Mouse (Mus musculus) thymus, adult 2 months (tissue): Measurements from ENCODE around the gene Pck2. TPM values are rescaled to one million over a fixed set of nuclear protein-coding genes. Genes with fewer than 3 reads are reported as not detected.

Experiments used
- DNase-seq: peaks from one replicate; pipeline ENCODE4 v3.0.0; 2021
- H3K27ac ChIP-seq: fragments of 200-500 bp; 2 replicates; pipeline ENCODE4 v1.5.1; 2012; ENCODE audit warnings: low read length, control low read depth; ENCODE audit not compliant: control insufficient read depth, insufficient read depth
- H3K27me3 ChIP-seq: fragments of 200-500 bp; 2 replicates; pipeline ENCODE4 v1.6.1; 2012; ENCODE audit warnings: mild to moderate bottlenecking, low read length, moderate library complexity, mixed read lengths; ENCODE audit not compliant: control insufficient read depth, insufficient read depth
- H3K36me3 ChIP-seq: fragments of 200-500 bp; 2 replicates; pipeline ENCODE4 v1.6.1; 2012; ENCODE audit warnings: mild to moderate bottlenecking, low read length, moderate library complexity; ENCODE audit not compliant: control insufficient read depth, insufficient read depth
- H3K4me1 ChIP-seq: fragments of 200-500 bp; replicated peaks from 2 replicates; pipeline ENCODE4 v1.6.1; 2012; ENCODE audit warnings: low read length; ENCODE audit not compliant: control insufficient read depth, insufficient read depth
- H3K4me3 ChIP-seq: fragments of 200-500 bp; 2 replicates; pipeline ENCODE4 v1.5.1; 2012; ENCODE audit warnings: mild to moderate bottlenecking, low read length, control low read depth, moderate library complexity; ENCODE audit not compliant: control insufficient read depth, insufficient read depth
- CTCF ChIP-seq: fragments of 200-500 bp; IDR thresholded peaks from 2 replicates; pipeline ENCODE4 v1.5.1; 2012; ENCODE audit warnings: mild to moderate bottlenecking, control low read depth, low read length, moderate library complexity, borderline replicate concordance; ENCODE audit not compliant: control insufficient read depth, poor library complexity, insufficient read depth; ENCODE audit errors: extremely low read depth
- POLR2A ChIP-seq: fragments of 200-500 bp; IDR thresholded peaks from 2 replicates; pipeline ENCODE4 v1.6.1; 2012; ENCODE audit warnings: mild to moderate bottlenecking, low read length, control low read depth, moderate library complexity; ENCODE audit not compliant: control insufficient read depth, poor library complexity, insufficient read depth; ENCODE audit errors: extremely low read depth
- WGBS: fragments of 180-500 bp; shearing (Covaris S2); methylation state at CpG from one replicate; pipeline ENCODE4 v1.1.7; 2018; 5-methylcytosine and 5-hydroxymethylcytosine counted together
- polyA plus RNA-seq: library from polyadenylated mRNA; depleted of rRNA; stranded (reverse); fragments of >200 nt; gene quantifications from 2 replicates; pipeline ENCODE4 v1.2.3, GENCODE M21; 2012

The Pck2 gene
- polyA plus RNA-seq, 1 experiment, result 13.2 TPM

DNA sequence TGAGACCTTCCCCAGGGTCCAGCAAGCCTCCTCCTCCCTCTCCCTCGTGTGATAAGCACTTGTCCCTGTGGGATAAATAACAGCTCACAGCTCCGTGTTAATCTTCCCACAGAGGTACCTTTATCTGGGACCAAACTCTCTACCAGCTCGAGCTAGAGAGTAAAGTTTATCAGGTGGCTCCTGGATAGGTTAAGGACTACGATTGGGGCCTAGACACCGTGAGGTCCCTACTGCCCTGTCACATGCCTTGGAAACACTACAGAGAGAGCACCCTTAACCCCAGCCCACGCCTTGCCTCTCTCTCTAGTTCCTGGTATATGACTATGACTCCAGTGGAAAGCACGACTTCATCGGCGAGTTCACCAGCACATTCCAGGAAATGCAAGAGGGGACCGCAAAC lies 26.1 kb upstream of the Pck2 start:
- WGBS, result 61% methylated on average over 10 of the region's 10 CpGs

DNA sequence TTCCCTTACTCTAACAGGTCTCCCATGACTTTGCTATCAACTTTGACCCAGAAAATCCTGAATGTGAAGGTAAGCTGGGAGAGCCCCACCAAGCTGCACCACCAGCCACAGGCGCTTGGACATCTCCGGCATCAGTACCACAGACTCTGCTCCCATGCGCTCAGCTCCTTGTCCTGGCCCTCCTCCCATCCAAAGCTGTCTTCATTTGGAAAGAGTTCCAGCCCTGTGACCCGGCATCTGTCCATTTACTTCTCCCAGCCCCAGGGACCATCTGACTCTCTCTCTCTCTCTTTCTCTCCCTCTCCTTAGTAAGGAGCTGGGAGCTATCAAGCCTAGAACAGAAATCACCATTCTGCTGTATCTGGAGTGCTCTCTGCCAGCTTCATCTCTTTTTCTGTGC lies 24.2 kb upstream of the Pck2 start:
- 95% methylated on average over 4 of the region's 4 CpGs for WGBS
- DNase-seq, result no peak
- TF ChIP-seq POLR2A, result no peak
- no peak for TF ChIP-seq CTCF
- no peaks in the 10 kb centered on the region; the same call in 1 of the 2 replicates for H3K4me1 ChIP-seq
- H3K27ac ChIP-seq, result no peak overlapping the region
- H3K36me3 ChIP-seq, result no peaks in the 10 kb centered on the region
- peaks cover 5% of the 10 kb centered on the region; the same call in 1 of the 2 replicates for H3K27me3 ChIP-seq
- no peak overlapping the region for H3K4me3 ChIP-seq

More for the DNA sequence above, 26.1 kb upstream of the Pck2 start:
- no peaks in the 10 kb centered on the region for H3K36me3 ChIP-seq
- H3K4me3 ChIP-seq, result no peak overlapping the region
- no peak overlapping the region for H3K27ac ChIP-seq
- DNase-seq, result no peak
- no peaks in the 10 kb centered on the region; the same call in 1 of the 2 replicates for H3K27me3 ChIP-seq
- no peaks in the 10 kb centered on the region for H3K4me1 ChIP-seq
- TF ChIP-seq CTCF (no peak), POLR2A (no peak)

DNA sequence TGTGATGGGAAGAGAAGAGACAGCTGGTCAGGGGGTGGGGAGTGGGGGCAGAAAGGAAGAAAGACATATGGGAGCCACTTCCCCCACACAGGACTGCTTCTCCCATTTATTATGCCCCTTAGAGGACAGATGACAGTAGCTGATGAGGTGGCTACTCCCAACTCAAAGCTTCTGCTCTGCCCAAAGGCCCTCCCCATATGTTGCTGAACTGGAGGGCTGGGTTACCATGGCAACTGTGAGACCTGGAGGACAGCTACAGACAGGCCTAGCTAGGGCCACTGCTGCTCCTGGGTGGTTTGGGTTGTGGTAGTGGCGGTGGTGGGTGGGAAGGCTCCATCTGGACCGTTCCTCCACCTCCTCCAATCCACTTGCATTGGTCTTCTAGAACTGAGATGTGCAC lies 21.2 kb upstream of the Pck2 start:
- DNase-seq, result no peak
- WGBS, result 80% methylated on average over 2 of the region's 2 CpGs
- Histone ChIP-seq H3K4me1 (no peaks in the 10 kb centered on the region; the same call in 1 of the 2 replicates), H3K27ac (no peak overlapping the region), H3K36me3 (no peaks in the 10 kb centered on the region), H3K27me3 (peaks cover 18% of the 10 kb centered on the region; the same call in 1 of the 2 replicates), H3K4me3 (no peak overlapping the region)
- no peak for TF ChIP-seq POLR2A
- no peak for TF ChIP-seq CTCF

DNA sequence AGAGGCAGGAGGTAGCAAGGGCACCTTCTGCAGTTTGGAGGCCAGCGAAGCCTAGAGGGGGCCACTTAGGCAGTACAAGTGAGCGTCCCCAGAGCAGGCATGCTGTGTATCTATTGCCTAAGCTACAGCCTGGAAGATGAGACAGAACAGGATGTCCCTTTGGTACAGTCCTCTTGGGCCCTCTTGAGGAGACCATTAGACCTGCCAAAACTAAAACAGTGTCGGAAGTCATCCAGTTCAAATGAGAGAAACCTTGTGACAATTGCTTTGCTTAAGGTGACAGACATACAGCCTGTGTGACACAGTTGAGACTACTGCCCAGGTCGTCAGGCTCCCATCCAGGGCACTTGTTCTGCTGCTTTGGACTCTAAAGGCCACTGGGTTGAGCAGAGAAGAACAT lies 20.5 kb upstream of the Pck2 start:
- TF ChIP-seq POLR2A, result no peak
- no peak for TF ChIP-seq CTCF
- peaks cover 18% of the 10 kb centered on the region; the same call in 1 of the 2 replicates for H3K27me3 ChIP-seq

DNA sequence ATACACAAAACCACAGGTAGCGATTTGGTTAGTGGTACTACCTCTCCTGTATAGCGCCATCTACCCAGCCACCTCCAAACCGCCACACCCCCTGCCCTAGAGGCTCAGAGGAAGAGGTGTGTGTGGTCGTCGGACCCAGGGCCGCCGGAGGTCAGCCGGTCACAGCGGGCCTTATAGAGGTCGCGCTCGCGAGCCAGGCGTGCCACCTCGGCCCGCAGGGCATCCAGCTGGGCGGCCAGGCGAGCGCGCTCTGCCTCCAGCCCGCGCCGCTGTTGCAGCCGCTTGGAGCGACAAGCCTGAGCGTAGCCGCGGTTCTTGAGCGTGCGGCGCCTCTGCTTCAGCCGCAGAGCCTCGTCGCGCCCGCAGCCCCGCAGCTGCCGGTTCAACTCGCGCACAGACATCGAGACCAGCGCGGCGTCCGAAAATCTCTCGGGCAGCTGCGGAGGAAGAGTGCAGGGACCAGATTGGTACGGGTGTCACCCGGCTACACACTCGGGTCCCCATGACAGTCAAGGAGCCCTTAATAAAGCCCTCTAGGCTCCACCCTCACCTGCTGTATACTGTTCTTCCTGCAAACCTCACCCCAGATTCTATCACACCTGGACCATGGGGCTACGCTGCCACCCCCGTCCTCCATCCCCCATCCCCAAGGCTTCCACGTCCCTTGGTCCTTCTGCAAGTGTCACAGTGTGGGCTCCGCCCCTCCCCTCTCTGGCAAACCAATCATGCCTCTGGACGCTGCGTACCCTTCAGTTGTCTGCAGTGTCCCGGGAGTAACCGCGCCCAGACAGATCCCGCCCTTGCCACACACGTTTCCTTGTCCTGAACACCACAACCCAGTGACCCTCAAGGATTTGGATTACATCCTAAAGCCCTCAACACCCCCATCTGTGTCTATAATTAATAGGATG lies 19.4 kb upstream of the Pck2 start:
- Histone ChIP-seq H3K4me3 (peak overlapping the region; percentile 18; the same call in 1 of the 2 replicates), H3K36me3 (no peaks in the 10 kb centered on the region), H3K27me3 (peaks cover 18% of the 10 kb centered on the region; the same call in 1 of the 2 replicates), H3K4me1 (no peaks in the 10 kb centered on the region; the same call in 1 of the 2 replicates), H3K27ac (no peak overlapping the region)
- TF ChIP-seq CTCF (no peak), POLR2A (no peak)
- WGBS, result 3% methylated on average over 61 of the region's 61 CpGs
- DNase-seq, result no peak

More for the DNA sequence above, 20.5 kb upstream of the Pck2 start:
- DNase-seq, result no peak
- WGBS, result 75% methylated on average over 4 of the region's 4 CpGs
- Histone ChIP-seq H3K27ac (no peak overlapping the region), H3K4me3 (no peak overlapping the region), H3K36me3 (no peaks in the 10 kb centered on the region), H3K4me1 (no peaks in the 10 kb centered on the region; the same call in 1 of the 2 replicates)

DNA sequence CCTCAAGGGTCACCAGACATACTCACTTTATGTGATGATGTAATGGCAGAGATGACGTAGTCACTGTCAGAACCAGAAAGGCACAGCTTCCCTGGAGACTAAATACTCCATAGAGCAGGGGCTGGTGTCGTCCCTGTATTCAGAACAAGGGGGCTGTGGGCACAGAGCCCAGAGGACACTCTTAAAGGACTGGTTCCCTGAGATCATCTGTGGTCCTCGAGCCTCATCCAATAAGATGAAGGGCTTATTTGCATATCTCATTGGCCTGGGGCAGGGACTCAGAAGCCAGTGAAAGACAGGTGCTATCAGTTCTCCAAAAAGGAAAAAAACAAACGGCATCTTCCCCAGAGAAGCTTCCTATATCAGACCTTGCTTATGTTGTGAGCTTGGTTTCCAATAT lies 16.0 kb upstream of the Pck2 start:
- TF ChIP-seq POLR2A, result no peak
- no peak for TF ChIP-seq CTCF
- WGBS, result 55% methylated on average over 4 of the region's 4 CpGs
- peaks cover 18% of the 10 kb centered on the region; the same call in 1 of the 2 replicates for H3K27me3 ChIP-seq
- H3K4me1 ChIP-seq, result no peaks in the 10 kb centered on the region; the same call in 1 of the 2 replicates
- H3K27ac ChIP-seq, result no peak overlapping the region
- H3K4me3 ChIP-seq, result no peak overlapping the region
- DNase-seq, result no peak
- H3K36me3 ChIP-seq, result no peaks in the 10 kb centered on the region

DNA sequence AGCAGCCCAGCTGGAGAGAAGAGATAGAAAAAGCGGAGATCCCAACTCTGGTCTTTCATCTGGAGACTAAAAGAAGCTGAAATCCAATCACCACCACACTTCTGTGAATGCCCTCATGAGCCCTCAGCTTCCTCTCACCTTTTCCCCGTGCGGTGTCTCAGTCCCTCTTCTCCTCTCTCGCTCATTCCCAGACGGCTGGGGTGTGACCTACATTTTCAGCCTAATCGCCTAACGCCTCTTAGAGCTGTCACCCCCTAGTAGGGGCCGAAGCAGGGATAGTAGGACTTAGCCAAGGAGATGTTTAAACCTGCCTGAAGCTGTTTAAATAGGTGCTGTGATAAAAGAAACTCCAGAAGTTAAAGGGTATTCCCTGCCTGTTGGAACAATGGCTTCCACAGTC lies 15.3 kb upstream of the Pck2 start, which contains the start of gene Nrl:
Nrl (minus strand) TSS at position 197 of the 400 bp plus-strand sequence.
- H3K27ac ChIP-seq, result no peak within 1 kb of the TSS
- 60% methylated on average over 8 of the region's 8 CpGs for WGBS
- TF ChIP-seq CTCF (no peak), POLR2A (no peak)

More for the DNA sequence above, 15.3 kb upstream of the Pck2 start, which contains the start of gene Nrl:
- Histone ChIP-seq H3K4me1 (no peaks in the 10 kb centered on the region; the same call in 1 of the 2 replicates), H3K36me3 (no peaks in the 10 kb centered on the region), H3K4me3 (no peak within 1 kb of the TSS), H3K27me3 (peaks cover 14% of the 10 kb centered on the region; the same call in 1 of the 2 replicates)
- DNase-seq, result no peak
